Mouse (Mus musculus): ENCODE data around the gene Gm21915. TPM values are rescaled to one million over a fixed set of nuclear protein-coding genes. Genes with fewer than 3 reads are reported as not detected.

Gene Gm21915
- total and polyA plus RNA-seq, 2 experiments from 2014 or later = not detected

DNA sequence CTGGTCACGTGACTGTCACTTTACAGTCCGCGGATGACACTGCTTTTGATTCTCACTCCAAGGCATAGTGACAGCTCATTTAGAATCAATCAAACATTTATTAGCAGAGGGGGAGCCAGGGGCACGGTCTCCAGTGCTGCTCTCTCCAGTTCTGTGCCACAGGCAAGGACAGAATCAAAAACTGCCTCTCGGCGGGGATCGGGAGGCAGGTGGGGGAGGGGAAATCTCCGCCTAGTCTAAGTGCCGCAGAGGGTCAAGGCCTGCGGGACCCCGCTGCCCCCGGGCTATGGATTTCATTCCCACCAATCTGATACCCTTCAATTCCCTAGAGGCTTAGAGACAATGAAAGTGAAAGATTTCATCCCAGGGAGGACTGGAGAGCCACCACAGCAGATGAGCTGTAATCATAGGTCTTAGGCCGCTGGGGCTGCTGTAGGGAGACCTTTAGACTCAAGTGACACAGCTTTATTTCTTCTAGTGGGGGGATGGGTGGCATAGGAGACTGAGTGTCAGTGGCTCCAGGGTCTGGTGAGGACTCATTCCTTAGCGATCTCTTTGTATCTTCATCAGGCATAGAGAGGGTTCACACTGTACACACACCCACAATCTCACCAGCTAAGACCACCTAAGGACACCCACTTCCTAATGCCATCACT is 31.9 kb upstream of the Gm21915 start:
- H3K4me1 ChIP-seq (ENCODE audit: insufficient read depth) = peaks cover 10% of the 10 kb centered on the region
- H3K4me2 ChIP-seq (ENCODE audit: low read depth) = peak overlapping the region; percentile 63
- H3K4me3 ChIP-seq (ENCODE audit: low read depth, low read length) = peak overlapping the region; percentile 34
- H3K9me3 ChIP-seq (ENCODE audit: low read length) = no peaks in the 10 kb centered on the region
- H3K36me3 ChIP-seq (ENCODE audit: insufficient read depth) = no peaks in the 10 kb centered on the region
- no peak for TF ChIP-seq CTCF (IDR thresholded peaks at IDR 0.05; ENCODE audit: low read depth)
- 6% methylated on average over 14 of the region's 14 CpGs for WGBS
- peak overlapping the region; percentile 60 for H3K9ac ChIP-seq
- peak overlapping the region; percentile 80 for H3K27ac ChIP-seq (ENCODE audit: low read depth, low read length)
- DNase-seq = peak; percentile 76
- H3K27me3 ChIP-seq (ENCODE audit: insufficient read depth, low read length) = no peaks in the 10 kb centered on the region
- peak; percentile 83 for ATAC-seq

DNA sequence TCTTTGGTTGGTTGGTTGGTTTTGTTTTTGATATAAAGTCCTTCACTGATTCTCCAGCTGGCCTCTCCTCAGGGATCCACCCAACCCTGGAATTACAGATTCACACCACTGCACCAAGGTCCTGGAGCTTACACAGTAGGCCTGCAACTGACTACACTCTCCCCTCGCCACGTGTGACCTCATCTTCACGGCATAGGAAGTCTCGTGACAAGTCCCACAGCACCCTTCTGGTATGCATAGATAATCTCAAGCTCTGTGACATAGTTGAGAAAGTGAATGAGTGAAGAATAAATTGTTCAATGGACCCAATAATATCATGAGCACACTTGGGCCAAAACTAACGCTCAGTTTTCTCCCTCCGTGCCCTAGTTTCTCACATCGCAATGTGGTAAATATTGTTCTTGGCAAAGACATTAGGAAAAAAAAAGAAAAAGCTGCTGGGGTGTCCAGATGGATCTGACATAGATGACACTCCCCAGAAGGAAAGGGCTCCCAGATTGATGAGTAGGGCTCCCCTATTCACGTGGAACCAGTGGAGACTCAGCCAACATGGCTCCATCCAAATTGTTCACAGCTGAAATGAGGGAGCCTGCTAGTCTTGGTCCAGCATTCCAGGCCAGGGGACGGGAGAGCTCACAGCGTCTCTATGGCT is 30.8 kb upstream of the Gm21915 start:
- no peak overlapping the region for H3K4me3 ChIP-seq (ENCODE audit: low read depth, low read length)
- H3K4me2 ChIP-seq (ENCODE audit: low read depth) = no peak overlapping the region
- no peak for TF ChIP-seq CTCF (IDR thresholded peaks at IDR 0.05; ENCODE audit: low read depth)
- DNase-seq = no peak
- no peak overlapping the region for H3K9ac ChIP-seq
- ATAC-seq = no peak
- H3K27me3 ChIP-seq (ENCODE audit: insufficient read depth, low read length) = no peaks in the 10 kb centered on the region
- no peak overlapping the region for H3K27ac ChIP-seq (ENCODE audit: low read depth, low read length)
- no peaks in the 10 kb centered on the region for H3K36me3 ChIP-seq (ENCODE audit: insufficient read depth)
- WGBS = 62% methylated on average over 10 of the region's 10 CpGs
- H3K4me1 ChIP-seq (ENCODE audit: insufficient read depth) = peaks cover 10% of the 10 kb centered on the region
- H3K9me3 ChIP-seq (ENCODE audit: low read length) = no peaks in the 10 kb centered on the region

DNA sequence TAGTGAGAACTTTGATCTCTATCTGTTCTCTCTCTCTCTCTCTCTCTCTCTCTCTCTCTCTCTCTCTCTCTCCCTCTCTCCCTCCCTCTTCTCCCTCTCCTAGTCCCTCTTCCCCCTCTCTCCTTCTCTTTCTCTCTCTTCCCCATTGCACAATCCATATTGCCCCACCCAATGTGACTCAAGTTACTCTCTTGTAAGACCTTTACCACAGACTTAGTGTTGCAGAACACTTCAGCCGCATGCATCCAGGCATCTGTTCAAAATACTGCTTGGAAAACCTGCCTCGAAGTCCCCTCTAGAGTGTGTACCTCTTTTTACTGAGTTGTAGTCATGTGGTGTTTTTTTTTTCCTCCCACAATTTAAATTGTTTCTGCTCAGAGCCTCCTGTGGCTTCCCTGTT is 29.1 kb upstream of the Gm21915 start:
- no peaks in the 10 kb centered on the region for H3K36me3 ChIP-seq (ENCODE audit: insufficient read depth)
- H3K4me2 ChIP-seq (ENCODE audit: low read depth) = no peak overlapping the region
- WGBS = 68% methylated on average over 2 of the region's 2 CpGs
- H3K9me3 ChIP-seq (ENCODE audit: low read length) = no peaks in the 10 kb centered on the region
- no peak overlapping the region for H3K27ac ChIP-seq (ENCODE audit: low read depth, low read length)
- no peak overlapping the region for H3K4me3 ChIP-seq (ENCODE audit: low read depth, low read length)
- no peak for DNase-seq
- H3K9ac ChIP-seq = no peak overlapping the region
- H3K27me3 ChIP-seq (ENCODE audit: insufficient read depth, low read length) = no peaks in the 10 kb centered on the region
- TF ChIP-seq CTCF (IDR thresholded peaks at IDR 0.05; ENCODE audit: low read depth) = no peak
- peaks cover 10% of the 10 kb centered on the region for H3K4me1 ChIP-seq (ENCODE audit: insufficient read depth)
- ATAC-seq = no peak

DNA sequence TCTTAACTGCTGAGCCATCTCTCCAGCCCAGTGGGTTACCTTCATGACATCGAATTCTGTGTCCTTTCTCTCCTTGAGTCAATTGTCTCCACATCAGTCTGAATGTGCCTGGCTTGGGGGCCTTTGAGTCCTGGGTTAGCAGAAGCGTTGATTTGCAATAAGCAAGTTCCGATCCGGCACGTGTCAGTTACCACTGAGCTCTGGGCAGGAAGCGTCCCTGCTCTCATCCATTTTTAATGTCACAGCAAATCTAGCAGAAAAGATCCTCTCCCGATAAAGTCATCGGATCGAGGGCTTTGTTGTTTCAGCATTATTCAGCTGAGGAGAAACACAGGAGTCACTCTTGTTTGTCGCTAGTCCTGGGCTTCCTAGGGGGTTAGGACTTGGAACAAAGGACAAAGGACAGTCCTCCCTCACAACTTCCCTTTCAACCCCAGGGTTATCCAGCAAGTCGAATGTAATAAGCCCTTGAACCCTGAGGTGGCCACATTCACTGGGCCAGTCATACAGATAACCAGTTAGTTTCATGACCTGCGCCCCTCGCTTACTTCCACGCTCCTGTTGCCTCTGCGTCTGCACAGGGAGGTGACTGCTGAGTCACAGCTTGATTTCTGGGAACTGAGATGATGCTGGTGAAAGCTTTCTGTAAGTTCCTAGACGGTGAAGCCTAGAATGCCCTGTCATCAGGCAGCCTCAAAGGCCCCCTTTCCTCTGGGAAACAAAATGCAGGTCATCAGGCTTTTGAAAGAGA is 27.8 kb upstream of the Gm21915 start:
- no peak overlapping the region for H3K4me2 ChIP-seq (ENCODE audit: low read depth)
- WGBS = 19% methylated on average over 16 of the region's 16 CpGs

DNA sequence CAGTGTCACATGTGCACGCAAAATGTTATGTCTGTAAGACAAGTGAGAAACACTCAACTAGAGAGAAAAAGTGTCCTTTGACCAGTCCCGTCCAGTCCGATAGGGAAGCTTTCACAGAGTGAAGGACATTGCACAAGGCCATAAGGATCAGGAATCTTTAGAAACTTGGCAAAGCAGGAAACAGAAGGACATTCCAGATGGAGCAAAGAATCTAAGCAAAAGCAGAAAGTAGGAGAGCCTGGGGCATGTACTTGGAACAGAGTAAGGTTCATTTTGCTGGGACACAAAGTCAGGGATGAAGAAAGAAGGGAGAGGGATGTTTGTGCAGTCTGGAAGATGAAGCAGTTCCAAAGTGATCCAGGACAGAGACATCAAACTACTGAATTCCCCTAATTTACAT is 21.0 kb upstream of the Gm21915 start:
- H3K4me1 ChIP-seq (ENCODE audit: insufficient read depth) = no peaks in the 10 kb centered on the region
- WGBS = 87% methylated on average over 3 of the region's 3 CpGs
- no peaks in the 10 kb centered on the region for H3K9me3 ChIP-seq (ENCODE audit: low read length)
- H3K36me3 ChIP-seq (ENCODE audit: insufficient read depth) = no peaks in the 10 kb centered on the region
- H3K9ac ChIP-seq = no peak overlapping the region
- no peak overlapping the region for H3K4me3 ChIP-seq (ENCODE audit: low read depth, low read length)
- H3K27me3 ChIP-seq (ENCODE audit: insufficient read depth, low read length) = no peaks in the 10 kb centered on the region
- TF ChIP-seq CTCF (IDR thresholded peaks at IDR 0.05; ENCODE audit: low read depth) = no peak
- H3K27ac ChIP-seq (ENCODE audit: low read depth, low read length) = no peak overlapping the region
- ATAC-seq (no peak), DNase-seq (no peak)
- no peak overlapping the region for H3K4me2 ChIP-seq (ENCODE audit: low read depth)

More for the DNA sequence above, 27.8 kb upstream of the Gm21915 start:
- no peak for TF ChIP-seq CTCF (IDR thresholded peaks at IDR 0.05; ENCODE audit: low read depth)
- Histone ChIP-seq H3K4me3 (ENCODE audit: low read depth, low read length) (no peak overlapping the region), H3K27ac (ENCODE audit: low read depth, low read length) (no peak overlapping the region), H3K9ac (peak overlapping the region; percentile 18; the same call in 1 of the 2 replicates), H3K4me1 (ENCODE audit: insufficient read depth) (peaks cover 6% of the 10 kb centered on the region), H3K9me3 (ENCODE audit: low read length) (no peaks in the 10 kb centered on the region), H3K36me3 (ENCODE audit: insufficient read depth) (no peaks in the 10 kb centered on the region), H3K27me3 (ENCODE audit: insufficient read depth, low read length) (no peaks in the 10 kb centered on the region)
- no peak for ATAC-seq
- no peak for DNase-seq

DNA sequence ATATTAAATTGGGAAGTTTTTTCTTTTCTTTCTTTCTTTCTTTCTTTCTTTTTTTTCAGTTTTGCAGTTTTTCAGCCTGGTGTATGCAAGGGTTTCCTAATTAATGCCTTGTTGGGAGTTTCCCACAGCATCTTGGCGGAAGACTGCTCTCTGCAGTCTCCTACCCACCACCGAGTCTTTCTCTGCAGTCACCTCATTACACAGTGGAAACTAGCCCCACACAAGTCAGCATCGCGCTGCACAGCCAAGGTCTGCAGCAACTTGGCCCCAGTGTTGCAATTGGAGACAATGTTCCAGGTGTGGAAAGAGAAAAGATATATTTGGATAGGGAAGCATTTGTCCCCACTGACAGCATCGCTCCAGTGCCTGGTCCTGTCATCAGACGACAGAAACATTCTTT is 20.4 kb upstream of the Gm21915 start:
- no peak overlapping the region for H3K4me2 ChIP-seq (ENCODE audit: low read depth)
- no peak for ATAC-seq
- DNase-seq = no peak
- H3K27ac ChIP-seq (ENCODE audit: low read depth, low read length) = no peak overlapping the region
- H3K9me3 ChIP-seq (ENCODE audit: low read length) = no peaks in the 10 kb centered on the region
- 50% methylated on average over 6 of the region's 6 CpGs for WGBS
- no peak for TF ChIP-seq CTCF (IDR thresholded peaks at IDR 0.05; ENCODE audit: low read depth)
- H3K27me3 ChIP-seq (ENCODE audit: insufficient read depth, low read length) = no peaks in the 10 kb centered on the region
- no peaks in the 10 kb centered on the region for H3K4me1 ChIP-seq (ENCODE audit: insufficient read depth)
- no peak overlapping the region for H3K9ac ChIP-seq
- no peaks in the 10 kb centered on the region for H3K36me3 ChIP-seq (ENCODE audit: insufficient read depth)
- H3K4me3 ChIP-seq (ENCODE audit: low read depth, low read length) = no peak overlapping the region
